Mouse (Mus musculus): ENCODE results near the gene Srd5a3.

DNA sequence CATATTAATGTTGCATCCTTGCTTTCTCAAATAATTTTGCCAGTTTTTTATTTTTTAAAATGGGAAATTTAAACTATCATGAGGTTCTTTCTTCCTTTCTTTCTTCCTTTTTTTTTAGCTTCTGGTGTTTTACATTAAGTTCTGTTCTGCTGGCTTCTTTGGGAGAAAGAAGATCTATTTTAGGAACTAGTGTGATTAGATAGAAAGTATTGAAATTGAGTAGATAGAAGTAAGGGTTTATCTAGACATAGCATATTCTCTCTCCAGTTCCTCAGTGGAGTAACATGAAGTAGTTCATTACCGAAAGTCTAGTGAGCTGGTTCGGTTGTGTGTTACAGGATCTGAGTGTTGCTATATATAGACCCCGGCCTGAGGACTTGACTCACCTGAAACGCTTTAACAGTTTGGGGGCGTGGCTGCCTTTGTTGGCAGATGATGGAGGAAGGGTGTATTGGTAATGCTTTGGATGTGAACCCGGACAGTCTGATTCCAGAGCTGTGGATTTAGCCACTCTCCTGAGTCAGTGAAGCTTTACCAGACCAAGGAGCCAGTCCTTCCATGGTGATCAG is 54.4 kb downstream of the Srd5a3 start:
- no peak for TF ChIP-seq CTCF (IDR thresholded peaks at IDR 0.05; ENCODE audit: borderline replicate concordance, extremely low read depth, insufficient read depth, insufficient read length)
- no peak for TF ChIP-seq POLR2A (IDR thresholded peaks at IDR 0.05; ENCODE audit: borderline replicate concordance, extremely low read depth, insufficient read depth, insufficient read length, poor library complexity, severe bottlenecking)
